Mouse (Mus musculus): ENCODE results near the gene Mr1.

The Mr1 gene

DNA sequence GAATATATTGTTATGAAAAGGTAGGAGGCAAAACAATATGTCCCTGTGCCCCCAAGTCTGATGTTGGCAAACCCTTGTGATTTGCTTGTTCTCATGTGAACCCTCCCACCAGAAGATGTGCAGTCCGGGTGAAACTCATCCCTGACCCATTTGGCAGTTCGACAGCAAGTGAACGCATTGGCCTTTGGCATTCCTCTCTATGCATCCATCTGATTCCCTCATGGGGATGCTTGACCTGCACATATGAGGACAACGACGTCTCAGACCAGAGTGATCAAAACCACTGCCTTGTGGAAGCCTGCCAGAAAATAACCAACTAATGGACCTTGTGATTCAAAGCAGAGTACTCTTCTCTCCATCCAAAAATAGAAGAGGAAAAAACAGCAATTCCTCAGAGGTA, 19.9 kb downstream of the Mr1 start:
- no peak for DNase-seq

DNA sequence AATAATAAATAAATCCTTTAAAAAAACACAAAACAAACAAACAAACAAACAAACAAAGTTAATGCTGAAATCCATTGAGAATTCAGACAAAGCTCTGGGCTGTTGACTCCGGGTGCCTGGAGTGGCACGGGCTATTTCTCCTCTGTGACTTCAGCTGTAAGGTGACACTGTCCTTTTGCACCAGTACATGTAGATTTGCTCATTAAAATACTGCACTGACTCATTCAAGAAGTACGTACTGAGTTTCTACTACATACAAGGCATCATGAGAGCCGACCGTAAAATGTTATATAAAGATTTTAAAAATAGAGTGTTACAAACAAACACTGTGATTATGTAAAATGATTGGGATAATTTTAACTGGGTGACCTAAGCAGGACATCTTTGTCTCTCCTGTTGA, 22.2 kb downstream of the Mr1 start:
- no peak for DNase-seq

DNA sequence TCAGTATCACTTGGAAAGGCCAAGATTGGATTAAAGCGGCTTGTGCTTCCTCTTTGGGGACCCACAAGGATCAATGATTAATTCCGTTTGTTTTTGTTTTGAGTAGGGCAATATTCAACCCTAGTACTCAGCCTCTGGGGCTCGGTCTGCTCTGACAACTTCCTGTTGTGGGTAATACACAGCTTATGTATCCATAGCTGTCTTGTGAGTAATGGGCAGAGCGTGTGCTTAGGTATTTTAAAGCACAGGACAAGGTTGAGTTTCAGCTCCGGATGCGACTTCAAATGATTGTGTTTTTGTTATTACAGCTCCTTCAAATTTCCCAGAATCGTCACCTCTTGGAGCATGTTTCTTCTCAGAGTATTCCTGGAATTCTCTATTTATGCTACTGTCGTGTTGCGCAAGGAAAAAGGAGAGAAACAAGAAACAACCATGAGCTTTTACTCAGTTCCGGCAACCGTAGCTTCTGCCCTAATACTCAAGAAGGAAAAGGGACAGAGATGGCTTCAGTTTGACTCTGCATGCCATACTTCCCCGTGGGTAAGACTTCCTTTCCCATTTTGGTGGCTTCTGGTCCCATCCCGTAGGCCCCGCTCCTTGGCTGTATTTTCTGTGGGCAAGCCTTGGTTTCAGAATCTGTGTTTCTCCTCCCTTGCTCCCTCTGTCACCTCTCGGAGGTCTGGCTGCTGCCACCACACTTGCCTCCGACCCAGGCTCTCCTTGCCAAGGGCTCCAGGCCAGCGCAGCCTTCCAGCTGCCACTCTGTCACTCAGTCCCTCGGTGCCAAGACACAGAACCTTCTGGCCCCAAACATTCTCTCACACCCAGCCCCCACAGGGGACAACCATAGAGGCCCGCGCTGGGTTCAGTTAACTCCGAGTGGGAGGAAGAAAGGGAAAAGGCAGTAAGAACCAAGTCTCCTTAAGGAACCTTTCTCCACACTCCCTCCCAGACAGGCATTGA, 24.4 kb downstream of the Mr1 start:
- peak; percentile 76 to 92 for DNase-seq

GRCm38 (mm10) chr1:155119719-155120118, 26.9 kb downstream of the Mr1 start:
- DNase-seq = no peak

DNA sequence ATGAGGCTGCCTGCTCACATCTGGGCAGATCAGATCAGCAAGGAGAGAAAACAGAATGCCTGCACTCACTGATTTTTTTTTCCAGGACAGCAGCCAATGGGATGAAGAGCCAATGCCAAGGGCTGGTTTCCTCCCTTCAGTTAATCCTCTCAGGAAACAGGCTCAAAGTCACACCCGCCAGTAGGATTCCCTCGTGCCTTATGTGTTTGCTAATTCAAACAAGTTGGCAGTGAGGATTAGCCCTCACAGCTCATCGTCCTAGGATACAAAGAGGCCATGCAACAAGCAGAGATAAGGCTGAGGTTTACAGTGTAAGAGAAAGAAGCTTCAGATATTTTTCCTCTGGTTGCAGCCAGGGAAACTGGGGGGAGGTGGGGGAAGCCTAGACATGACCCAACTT, 32.7 kb downstream of the Mr1 start:
- no peak for DNase-seq

- no peak for DNase-seq
Observed at GRCm38 (mm10) chr1:155112875-155113274, 33.7 kb downstream of the Mr1 start.

GRCm38 (mm10) chr1:155112118-155112517, 34.5 kb downstream of the Mr1 start:
- no peak for DNase-seq

DNA sequence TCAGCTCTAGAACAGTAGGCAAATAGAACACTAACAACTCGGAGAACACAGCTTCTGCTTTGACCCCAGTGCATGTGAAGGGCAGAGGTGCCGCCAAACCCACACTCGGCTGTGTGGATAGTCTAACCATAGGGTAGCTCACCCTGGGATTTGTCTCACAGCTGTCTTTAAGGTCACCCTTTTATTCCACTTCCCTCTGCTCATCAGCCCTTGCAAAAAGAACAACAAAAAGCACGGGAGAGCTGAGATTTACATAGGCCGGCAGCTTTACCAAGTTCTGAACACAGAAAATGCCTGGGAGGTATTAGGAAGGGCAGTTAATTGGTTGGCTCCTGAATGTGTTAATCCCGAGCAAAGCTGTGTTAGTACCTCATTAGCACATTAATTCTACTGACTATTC, 35.1 kb downstream of the Mr1 start:
- no peak for DNase-seq

- peak in 1 of 2 experiments; percentile 42 for DNase-seq
Observed at GRCm38 (mm10) chr1:155109387-155110350, 36.9 kb downstream of the Mr1 start.

- no peak for DNase-seq
Observed at GRCm38 (mm10) chr1:155108412-155108811, 38.2 kb downstream of the Mr1 start.

DNA sequence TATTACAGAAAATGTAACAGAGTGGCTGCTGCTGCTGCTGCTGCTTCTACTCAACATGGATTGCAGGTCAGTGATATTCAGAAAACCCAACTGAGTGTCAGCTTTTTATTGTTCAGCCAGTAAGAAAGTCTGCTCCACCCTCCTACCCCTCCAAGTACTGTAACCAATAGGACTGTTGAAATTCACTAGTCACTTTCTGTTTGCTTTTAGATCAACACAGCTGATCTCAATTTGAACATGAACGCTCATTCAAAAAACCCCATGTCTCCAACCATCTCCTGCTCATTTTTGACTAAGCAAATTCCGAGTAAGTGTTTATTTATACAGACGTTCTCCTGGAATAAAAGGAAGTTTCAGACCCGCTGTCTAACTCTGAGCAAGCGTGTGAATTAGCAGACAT, 38.8 kb downstream of the Mr1 start:
- no peak for DNase-seq

- no peak for DNase-seq
Observed at GRCm38 (mm10) chr1:155106310-155106709, 40.3 kb downstream of the Mr1 start.

DNA sequence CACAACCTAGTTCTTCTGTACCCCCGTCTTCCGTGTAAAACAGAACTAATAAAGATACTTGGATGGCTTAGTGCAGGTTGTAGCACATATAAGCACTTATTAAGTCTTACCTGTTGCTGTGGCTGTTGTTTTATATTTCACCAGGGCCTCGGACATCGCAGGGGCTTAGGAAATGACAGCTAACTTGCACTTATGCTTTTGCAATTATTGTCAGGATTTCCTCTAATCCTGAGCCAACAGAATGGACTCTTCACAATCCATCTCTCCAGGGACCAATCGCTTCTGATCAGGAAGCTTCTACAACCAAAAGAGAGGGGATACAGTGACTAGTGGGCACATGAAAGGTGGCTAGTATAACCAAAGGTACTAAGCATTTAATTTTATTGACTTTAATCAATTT, 42.6 kb downstream of the Mr1 start:
- DNase-seq = no peak

DNA sequence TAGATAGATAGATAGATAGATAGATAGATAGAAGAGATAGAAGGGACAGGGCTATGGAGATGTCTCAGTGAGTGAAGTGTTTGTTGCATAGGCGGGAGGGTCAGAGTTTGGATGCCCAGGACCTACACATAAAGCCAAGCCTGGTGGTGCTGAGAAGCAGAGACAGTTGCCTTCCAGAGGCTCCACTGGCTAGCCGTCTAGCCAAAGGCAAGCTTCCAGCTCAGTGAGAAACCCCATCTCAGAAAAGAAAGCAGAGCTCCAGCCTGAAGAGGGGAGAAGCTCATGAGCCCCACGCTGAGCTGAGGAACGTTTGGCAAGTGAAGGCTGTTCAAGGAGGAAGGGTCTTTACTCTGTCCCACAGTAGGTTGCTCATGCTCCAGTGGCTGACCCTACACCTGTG, 44.0 kb downstream of the Mr1 start:
- no peak for DNase-seq

- peak; percentile 97 to 98 for DNase-seq
Observed at GRCm38 (mm10) chr1:155099280-155099848, 47.2 kb downstream of the Mr1 start, which contains the start of gene Ier5. TSS of gene Ier5 (minus strand) at chr1:155099636.

DNA sequence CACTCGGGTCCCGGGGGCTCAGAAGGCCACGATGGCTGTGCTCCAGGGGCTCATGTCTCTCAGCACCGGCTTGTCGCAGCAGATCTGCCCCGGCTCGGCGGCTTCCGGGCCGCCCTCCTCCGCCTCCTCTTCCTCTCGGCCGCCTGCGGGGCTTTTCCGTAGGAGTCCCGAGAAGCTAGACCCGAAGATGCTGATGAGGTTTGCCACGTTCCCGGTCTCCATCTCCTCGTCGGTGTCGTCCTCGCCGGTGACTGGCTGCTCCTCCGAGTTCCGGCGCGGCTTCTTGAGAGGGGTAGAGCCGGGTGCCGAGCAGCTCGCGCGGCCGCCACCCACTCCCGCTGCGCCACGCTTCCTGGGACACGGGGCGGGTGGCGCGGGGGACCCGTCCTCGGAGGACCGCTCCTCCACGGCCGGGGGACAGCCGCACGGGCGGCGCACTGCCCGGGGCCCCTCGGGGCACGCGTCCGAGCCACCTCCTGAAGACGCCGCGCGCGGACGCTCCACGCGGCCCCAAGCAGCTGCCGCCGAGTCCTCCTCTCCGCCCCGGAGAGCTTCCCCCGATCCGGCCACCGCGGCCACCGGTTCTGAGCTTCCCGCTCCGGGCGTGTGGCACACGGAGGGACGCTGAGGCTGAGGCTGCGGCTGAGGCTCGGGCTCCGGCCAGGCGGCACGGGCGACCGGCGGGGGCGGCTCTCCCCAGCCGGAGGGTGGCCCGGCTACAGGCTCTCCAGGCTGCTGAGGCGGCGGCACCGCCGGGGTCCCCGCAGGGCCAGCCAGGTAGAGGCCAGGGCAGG, 47.9 kb downstream of the Mr1 start:
- peak; percentile 69 to 73 for DNase-seq

DNA sequence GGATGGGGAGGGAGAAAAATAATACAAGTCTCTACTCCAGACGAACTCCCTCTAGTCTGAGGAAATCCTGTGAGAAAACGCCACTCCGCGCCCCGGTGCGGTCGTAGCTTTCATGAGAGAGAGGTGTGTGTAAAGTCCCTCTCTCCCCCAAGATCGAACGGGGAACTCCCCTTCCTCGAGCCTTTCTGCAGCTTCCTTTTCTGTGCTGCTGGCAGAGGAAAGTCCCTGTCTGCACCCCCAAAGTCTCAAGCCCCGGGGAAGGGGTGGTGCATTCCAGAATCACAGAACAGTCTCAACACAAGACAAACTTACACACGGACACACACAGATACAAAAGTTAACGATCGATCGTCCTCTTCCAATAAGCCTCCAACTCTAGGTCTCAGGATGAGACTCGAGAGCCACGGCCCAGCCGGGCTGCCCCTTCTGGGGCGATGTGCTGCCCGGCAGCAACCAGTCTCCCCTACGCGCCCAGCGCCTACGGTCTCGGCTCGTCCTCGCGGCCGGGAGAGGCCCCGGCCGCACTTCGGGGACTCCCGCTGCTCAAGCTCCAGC, 48.6 kb downstream of the Mr1 start:
- DNase-seq = peak; percentile 62 to 63

GRCm38 (mm10) chr1:155097354-155097753, 49.3 kb downstream of the Mr1 start:
- no peak for DNase-seq

DNA sequence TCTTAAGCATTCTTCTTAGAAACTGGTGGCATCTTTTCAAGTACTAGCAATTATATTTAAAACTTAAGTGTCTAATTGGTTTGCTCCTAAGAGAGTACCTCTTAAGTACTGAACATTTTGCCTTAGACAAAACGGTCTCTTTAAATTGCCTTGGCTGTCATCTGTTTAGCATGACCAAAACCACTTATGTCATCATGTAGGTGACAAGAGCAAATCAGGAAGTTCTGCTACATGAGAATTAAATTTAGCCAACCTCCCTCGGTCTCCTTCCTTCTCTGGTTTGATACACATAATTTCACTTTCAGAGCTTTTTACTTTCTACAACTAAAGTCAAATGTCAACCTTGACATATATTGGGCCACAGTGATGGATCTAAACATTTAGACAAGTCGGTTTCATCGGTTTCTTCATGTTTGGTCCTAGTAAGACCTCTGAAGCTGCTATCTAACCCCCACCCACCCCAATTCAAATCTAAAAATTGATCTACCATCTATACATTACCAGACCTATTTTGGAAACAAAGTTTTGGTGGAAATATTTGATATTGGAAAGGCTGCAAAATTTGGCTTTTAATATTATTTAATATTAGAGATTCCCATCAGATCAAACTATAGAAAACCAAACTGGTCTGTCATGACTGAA, 49.9 kb downstream of the Mr1 start:
- DNase-seq = no peak

GRCm38 (mm10) chr1:155093971-155094707, 52.5 kb downstream of the Mr1 start:
- no peak for DNase-seq
